ENCODE assay signal across 11 mouse cellular contexts in the genomic region with DNA sequence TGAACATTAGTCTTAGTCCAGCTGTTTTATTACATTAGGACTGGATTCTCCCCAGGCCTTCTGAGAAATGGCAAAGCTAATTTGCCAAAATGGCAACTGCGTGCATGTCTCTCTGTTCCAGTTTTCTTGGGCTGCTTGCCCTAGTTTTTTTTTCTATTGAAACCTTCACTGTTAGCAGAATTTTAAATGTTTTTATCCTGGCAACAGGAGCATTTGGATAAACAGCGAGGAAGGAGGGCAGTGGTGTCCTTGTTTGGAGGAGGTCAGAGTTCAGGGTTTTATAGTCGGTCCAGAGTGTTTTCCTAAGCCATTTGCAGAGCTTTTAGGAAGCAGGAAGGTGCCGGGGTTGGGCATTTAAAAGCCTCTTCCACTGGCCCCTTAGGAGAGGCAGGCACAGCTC. TPM values are rescaled to one million over a fixed set of nuclear protein-coding genes. Genes with fewer than 3 reads are reported as not detected.
A peak's percentile ranks its signal among the peaks of the same experiment; 100 is the strongest.
DNase-seq lines count a peak whose midpoint lies in the region; ATAC-seq and TF ChIP-seq lines count a peak whose summit lies in the region.
"Had no signal": no experiment of that assay in that cellular context is flagged by ENCODE, and none has a peak within 500 bp of the region (broad histone marks: within the 10 kb centered on the region; RNA-seq: fewer than 3 reads in every experiment).

No protein-coding gene starts in this region.

- DNase-seq in kidney, adult 18-20 months = peak; percentile 30
- DNase-seq in kidney, adult 11 months = no peak
- DNase-seq in NIH3T3 (ENCODE audit: low read depth) = peak; percentile 39
- DNase-seq in layer of hippocampus, postnatal 14 days (ENCODE audit: low spot score in 2 of 2) = no peak
- DNase-seq: left cerebral cortex, postnatal 4 days; right cerebral cortex, postnatal 25 days had no signal

- ATAC-seq in kidney, embryonic 15.5 days (replicated peaks; ENCODE audit: low FRiP score) = no peak
- no peak for ATAC-seq in erythroblast, adult 5-6 weeks (replicated peaks; ENCODE audit: low FRiP score, poor library complexity, severe bottlenecking)

- H3K4me2 ChIP-seq in kidney, embryonic 15.5 days = no peak overlapping the region
- H3K4me2 ChIP-seq: embryonic facial prominence, embryonic 12.5 days had no signal

- no peaks in the 10 kb centered on the region for H3K27me3 ChIP-seq in kidney, embryonic 15.5 days
- H3K27me3 ChIP-seq: embryonic facial prominence, embryonic 12.5 days had no signal

- H3K9ac ChIP-seq in kidney, embryonic 15.5 days = no peak overlapping the region
- H3K9ac ChIP-seq: embryonic facial prominence, embryonic 12.5 days had no signal

- 0 out of 2 replicates have a peak overlapping the region, but pooled peaks have one; percentile 13 for H3K27ac ChIP-seq in cortical plate, adult 2 months (ENCODE audit: insufficient read depth, low read length)
- peak overlapping the region; percentile 46 for H3K27ac ChIP-seq in kidney, embryonic 15.5 days

- H3K9me3 ChIP-seq in kidney, embryonic 15.5 days (replicated peaks) = no peaks in the 10 kb centered on the region
- H3K9me3 ChIP-seq: embryonic facial prominence, embryonic 12.5 days; G1E had no signal

- TF ChIP-seq CTCF in cortical plate, adult 2 months (IDR thresholded peaks at IDR 0.05; ENCODE audit: extremely low read depth, insufficient read depth, low read length) = no peak

- TF ChIP-seq POLR2A in cortical plate, adult 2 months (IDR thresholded peaks at IDR 0.05; ENCODE audit: extremely low read depth, insufficient read depth, low read length) = no peak

- H3K36me3 ChIP-seq in kidney, embryonic 15.5 days = peaks cover 9% of the 10 kb centered on the region; the same call in 1 of the 2 replicates
- H3K36me3 ChIP-seq: embryonic facial prominence, embryonic 12.5 days had no signal

- peaks cover 6% of the 10 kb centered on the region for H3K4me1 ChIP-seq in cortical plate, adult 2 months (ENCODE audit: control insufficient read depth, insufficient read depth, low read length)
- peaks cover 37% of the 10 kb centered on the region for H3K4me1 ChIP-seq in kidney, embryonic 15.5 days

- no peak overlapping the region for H3K4me3 ChIP-seq in cortical plate, adult 2 months (ENCODE audit: insufficient read depth, low read length)
- no peak overlapping the region for H3K4me3 ChIP-seq in kidney, embryonic 15.5 days (replicated peaks)
- H3K4me3 ChIP-seq: embryonic facial prominence, embryonic 12.5 days had no signal

- WGBS in kidney, embryonic 15.5 days = 22% methylated on average over 4 of the region's 4 CpGs

RNA-seq across cellular contexts. Expression of a gene that starts 18.4 kb away (rescaled TPM):
- polyA plus RNA-seq in cortical plate, adult 2 months (2012; rRNA removed) = 68.4 and 76.1 TPM in 2 replicates
- 41.2 and 43.3 TPM in 2 replicates for polyA plus RNA-seq in kidney, embryonic 15.5 days (2015; fragmentation: Nextera tagmentation; extraction: Ambion mirVana)
- total RNA-seq in layer of hippocampus, postnatal 14 days (2021) = 10 to 100 TPM; 27.1 to 43.0 TPM
- 6.1 and 25.0 TPM in 2 replicates for total RNA-seq in erythroblast, adult 5-6 weeks (2015; ENCODE audit: low replicate concordance)
- total RNA-seq in erythroblast, adult 5-6 weeks (2017; ENCODE audit: low replicate concordance) = 20.4 and 45.8 TPM in 2 replicates

RNA-seq across cellular contexts. Expression of a gene that starts 23.3 kb away (rescaled TPM):
- 0.29 and 0.42 TPM in 2 replicates for polyA plus RNA-seq in cortical plate, adult 2 months (2012; rRNA removed)
- 0.40 TPM in 1 of 2 replicates, not detected in the other for polyA plus RNA-seq in kidney, embryonic 15.5 days (2015; fragmentation: Nextera tagmentation; extraction: Ambion mirVana)
- not detected for total RNA-seq in layer of hippocampus, postnatal 14 days (2021)
- not detected in 2 replicates for total RNA-seq in erythroblast, adult 5-6 weeks (2015; ENCODE audit: low replicate concordance)
- total RNA-seq in erythroblast, adult 5-6 weeks (2017; ENCODE audit: low replicate concordance) = not detected in 2 replicates
- polyA plus RNA-seq: embryonic facial prominence, embryonic 12.5 days had no signal

Comparison
In these comparisons a context has a peak if more than half of its experiments do, and no peak if none do; other contexts are left out.
1. DNase-seq: peak in kidney, adult 18-20 months (single experiment) and NIH3T3 (single experiment); none in kidney, adult 11 months (single experiment) and layer of hippocampus, postnatal 14 days (0 of 2).